Mouse (Mus musculus): ENCODE measurements around the gene Coro2b. TPM values are rescaled to one million over a fixed set of nuclear protein-coding genes. Genes with fewer than 3 reads are reported as not detected.

Coro2b gene
- 9.6 and 10.2 TPM in 2 replicates for polyA plus RNA-seq (2015; fragmentation: Nextera tagmentation; extraction: Ambion mirVana)

DNA sequence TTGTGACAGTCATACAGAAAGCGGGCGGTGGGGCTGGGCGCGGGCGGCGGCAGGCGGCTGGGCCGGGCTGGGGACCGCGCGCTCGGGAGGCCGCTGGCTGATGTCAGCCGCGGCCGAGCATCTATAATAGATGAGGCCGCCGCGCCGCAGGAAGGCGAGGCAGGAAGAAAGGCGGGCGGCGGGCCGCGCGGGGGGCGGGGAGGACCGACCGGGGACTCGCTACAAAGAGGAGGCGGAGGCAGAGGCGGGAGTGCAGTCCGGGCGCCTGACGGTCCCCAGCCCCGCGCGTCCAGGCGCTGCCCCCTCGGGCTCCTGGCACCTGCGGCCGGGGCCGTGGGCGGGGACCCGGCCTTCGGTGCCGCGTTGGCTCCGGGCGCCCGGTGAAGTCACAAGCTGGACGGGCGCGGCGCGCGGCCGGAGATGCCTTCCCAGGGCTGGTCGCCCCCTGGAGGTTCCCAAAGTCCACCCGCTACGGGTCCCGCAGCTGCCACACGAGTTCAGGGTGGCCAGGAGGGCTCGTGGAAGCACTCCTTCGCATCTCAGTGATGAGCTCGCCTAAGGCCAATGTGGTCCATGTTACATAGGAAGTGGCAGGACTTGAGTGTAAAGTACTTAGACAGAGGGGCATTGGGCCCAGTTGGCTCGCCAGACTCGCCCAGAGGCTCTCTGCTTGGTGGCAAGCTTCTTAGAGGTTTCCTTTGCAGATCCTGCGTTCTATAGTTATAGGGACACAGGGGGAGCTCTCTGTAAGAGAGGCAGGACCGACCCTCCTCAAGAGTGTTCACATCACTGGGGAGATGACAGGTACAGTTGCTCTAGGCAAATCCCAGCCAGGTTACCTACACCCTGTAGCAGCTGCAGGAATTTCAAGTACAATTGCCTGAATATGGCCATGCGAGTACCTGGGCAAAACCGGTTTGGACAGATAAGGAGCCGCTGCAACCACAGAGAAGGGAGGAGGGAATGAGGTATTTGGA lies at the start of gene Coro2b:
Coro2b (minus strand) TSS at position 390 of the 977 bp plus-strand sequence.
- peak within 1 kb of the TSS; percentile 45; the same call in 1 of the 2 replicates for H3K27ac ChIP-seq
- peak; percentile 48; the same call in 1 of the 2 replicates for ATAC-seq (ENCODE audit: insufficient read depth, low FRiP score, low read depth)
- H3K4me2 ChIP-seq: peak within 1 kb of the TSS; percentile 96
- H3K27me3 ChIP-seq (replicated peaks): no peaks in the 10 kb centered on the region; the same call in 1 of the 2 replicates
- H3K9ac ChIP-seq: peak within 1 kb of the TSS; percentile 45
- H3K4me1 ChIP-seq: peaks cover 32% of the 10 kb centered on the region
- H3K36me3 ChIP-seq: no peaks in the 10 kb centered on the region
- H3K9me3 ChIP-seq: no peaks in the 10 kb centered on the region
- peak within 1 kb of the TSS; percentile 62 for H3K4me3 ChIP-seq (replicated peaks)
- WGBS: 2% methylated on average over 72 of the region's 74 CpGs

DNA sequence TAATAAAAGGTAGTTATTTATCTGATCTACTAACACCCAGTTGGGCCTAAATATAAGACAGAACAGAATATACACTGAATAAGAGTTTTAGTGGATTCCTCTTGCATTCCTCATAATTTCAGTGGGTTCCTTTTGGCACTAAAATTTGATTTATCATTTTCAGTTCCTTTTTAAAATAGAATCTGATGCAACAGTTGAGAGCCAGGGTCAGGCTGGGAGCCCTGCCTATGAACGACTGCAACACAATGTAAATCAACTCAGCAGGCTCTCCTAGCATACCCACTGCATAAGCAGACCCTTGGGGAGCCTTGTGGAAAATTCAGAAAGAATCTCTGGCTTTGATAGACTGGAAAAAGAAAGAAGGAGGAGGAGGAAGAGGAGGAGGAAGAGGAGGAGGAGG lies 40.7 kb upstream of the Coro2b start:
- no peaks in the 10 kb centered on the region for H3K36me3 ChIP-seq
- no peak overlapping the region for H3K4me2 ChIP-seq
- H3K9ac ChIP-seq: no peak overlapping the region
- H3K4me3 ChIP-seq (replicated peaks): no peak overlapping the region
- H3K9me3 ChIP-seq: no peaks in the 10 kb centered on the region
- H3K27ac ChIP-seq: no peak overlapping the region
- no peaks in the 10 kb centered on the region for H3K27me3 ChIP-seq (replicated peaks)
- no peaks in the 10 kb centered on the region for H3K4me1 ChIP-seq
- 35% methylated on average over 1 of the region's 1 CpGs for WGBS
- ATAC-seq (ENCODE audit: insufficient read depth, low FRiP score, low read depth): no peak

DNA sequence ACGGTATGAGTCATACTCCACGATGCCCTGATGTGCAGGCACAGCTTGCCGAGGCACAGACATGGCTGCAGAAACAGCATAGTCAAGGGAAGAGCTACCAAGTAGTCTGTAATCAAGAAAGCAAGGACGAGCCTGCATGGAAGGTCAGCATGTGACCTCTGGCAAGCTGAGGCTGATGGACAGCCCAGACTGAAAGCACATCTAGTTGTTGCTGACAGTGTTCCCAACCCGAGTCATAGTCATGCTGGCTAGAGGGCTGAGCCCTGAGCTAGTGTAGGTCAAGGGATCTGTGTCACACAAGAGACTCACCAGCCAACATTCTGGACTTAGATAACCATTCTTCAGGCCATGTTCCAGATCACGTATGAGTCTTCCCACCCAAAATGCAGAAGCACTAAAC lies 32.3 kb upstream of the Coro2b start:
- Histone ChIP-seq H3K4me2 (no peak overlapping the region), H3K4me1 (no peaks in the 10 kb centered on the region), H3K9me3 (no peaks in the 10 kb centered on the region), H3K4me3 (replicated peaks) (no peak overlapping the region), H3K27ac (no peak overlapping the region), H3K9ac (no peak overlapping the region), H3K27me3 (replicated peaks) (no peaks in the 10 kb centered on the region), H3K36me3 (no peaks in the 10 kb centered on the region)
- 79% methylated on average over 6 of the region's 6 CpGs for WGBS
- no peak for ATAC-seq (ENCODE audit: insufficient read depth, low FRiP score, low read depth)

- ATAC-seq (ENCODE audit: insufficient read depth, low FRiP score, low read depth): no peak
- WGBS: 88% methylated on average over 1 of the region's 1 CpGs
- H3K9ac ChIP-seq: no peak overlapping the region
- H3K4me1 ChIP-seq: no peaks in the 10 kb centered on the region
- no peaks in the 10 kb centered on the region for H3K9me3 ChIP-seq
- H3K27me3 ChIP-seq (replicated peaks): no peaks in the 10 kb centered on the region
- H3K27ac ChIP-seq: no peak overlapping the region
- H3K36me3 ChIP-seq: no peaks in the 10 kb centered on the region
- no peak overlapping the region for H3K4me2 ChIP-seq
- H3K4me3 ChIP-seq (replicated peaks): no peak overlapping the region
Measured at GRCm38 (mm10) chr9:62567818-62568217, 31.0 kb upstream of the Coro2b start.

DNA sequence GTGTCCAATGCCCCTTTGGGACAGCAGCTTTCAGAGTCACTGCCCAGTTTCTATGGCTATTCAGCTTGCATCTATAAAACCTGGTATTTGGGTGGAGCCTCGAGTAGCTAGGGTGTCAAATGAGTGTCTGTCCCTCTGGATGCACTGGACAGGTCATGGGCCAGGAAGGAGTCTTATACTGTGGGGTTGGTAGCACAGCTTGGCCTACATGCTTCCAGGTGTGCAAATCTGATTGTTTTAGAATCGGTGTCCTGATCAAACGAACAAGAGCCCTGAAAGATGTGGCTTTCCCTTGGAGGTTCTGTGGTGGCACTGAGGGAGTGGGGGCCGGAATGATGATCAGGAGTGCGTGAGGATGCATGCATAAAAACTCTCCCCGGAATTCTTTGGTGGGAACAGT lies 25.4 kb upstream of the Coro2b start:
- no peaks in the 10 kb centered on the region for H3K27me3 ChIP-seq (replicated peaks)
- no peak overlapping the region for H3K9ac ChIP-seq
- ATAC-seq (ENCODE audit: insufficient read depth, low FRiP score, low read depth): no peak
- no peaks in the 10 kb centered on the region; the same call in 1 of the 2 replicates for H3K4me1 ChIP-seq
- H3K4me2 ChIP-seq: no peak overlapping the region
- no peaks in the 10 kb centered on the region for H3K36me3 ChIP-seq
- 87% methylated on average over 6 of the region's 6 CpGs for WGBS
- H3K27ac ChIP-seq: no peak overlapping the region
- H3K9me3 ChIP-seq: no peaks in the 10 kb centered on the region
- no peak overlapping the region for H3K4me3 ChIP-seq (replicated peaks)

- Histone ChIP-seq H3K9me3 (no peaks in the 10 kb centered on the region), H3K27me3 (replicated peaks) (no peaks in the 10 kb centered on the region), H3K9ac (no peak overlapping the region), H3K27ac (no peak overlapping the region), H3K4me1 (no peaks in the 10 kb centered on the region; the same call in 1 of the 2 replicates), H3K4me2 (no peak overlapping the region), H3K4me3 (replicated peaks) (no peak overlapping the region), H3K36me3 (no peaks in the 10 kb centered on the region)
- no peak for ATAC-seq (ENCODE audit: insufficient read depth, low FRiP score, low read depth)
- 89% methylated on average over 4 of the region's 4 CpGs for WGBS
Measured at GRCm38 (mm10) chr9:62560432-62560831, 23.6 kb upstream of the Coro2b start.

DNA sequence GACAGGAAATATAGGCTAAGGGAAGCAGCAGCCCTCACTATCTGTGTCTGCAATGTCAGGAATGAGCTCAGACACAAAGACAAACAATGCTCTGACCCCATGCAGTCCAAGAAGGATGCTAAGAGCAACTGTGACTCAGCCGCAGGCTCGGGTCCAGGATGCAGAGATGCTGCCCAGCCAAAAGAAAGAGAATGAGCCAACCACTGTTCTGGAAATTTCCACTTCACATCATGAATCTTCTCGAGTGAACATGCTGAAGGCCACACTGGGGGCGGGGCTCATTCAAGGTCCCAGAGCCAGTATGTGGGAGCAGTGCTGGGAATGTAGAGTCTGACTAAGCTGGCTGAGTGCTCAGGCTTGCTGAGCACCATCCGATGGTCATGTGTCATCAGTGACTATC lies 23.2 kb upstream of the Coro2b start:
- H3K36me3 ChIP-seq: no peaks in the 10 kb centered on the region
- H3K4me2 ChIP-seq: no peak overlapping the region
- H3K4me3 ChIP-seq (replicated peaks): no peak overlapping the region
- 40% methylated on average over 5 of the region's 5 CpGs for WGBS
- no peaks in the 10 kb centered on the region; the same call in 1 of the 2 replicates for H3K4me1 ChIP-seq
- H3K27ac ChIP-seq: 0 out of 2 replicates have a peak overlapping the region, but pooled peaks have one; percentile 9
- no peak overlapping the region for H3K9ac ChIP-seq
- H3K9me3 ChIP-seq: no peaks in the 10 kb centered on the region
- no peaks in the 10 kb centered on the region for H3K27me3 ChIP-seq (replicated peaks)
- ATAC-seq (ENCODE audit: insufficient read depth, low FRiP score, low read depth): peak; percentile 61

DNA sequence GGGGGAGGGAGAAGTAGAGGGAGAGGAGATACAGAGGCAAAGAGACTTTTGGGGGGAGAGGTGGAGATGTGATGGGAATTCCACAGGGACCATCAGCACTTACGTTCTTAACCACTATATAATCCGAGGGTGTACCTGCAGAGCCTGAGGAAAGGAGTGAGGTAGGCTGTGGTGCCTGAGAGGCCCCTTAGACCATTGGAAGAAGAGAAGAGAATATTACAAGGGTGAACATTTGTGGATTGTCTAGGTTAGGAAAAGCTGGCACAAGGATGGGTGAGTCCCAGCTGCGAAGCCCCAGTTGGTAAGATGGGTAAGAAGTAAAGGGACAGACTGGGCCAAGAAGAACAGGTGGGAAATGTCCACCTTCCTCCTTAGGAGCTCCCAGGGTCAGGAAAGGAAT lies 22.6 kb upstream of the Coro2b start:
- no peaks in the 10 kb centered on the region for H3K27me3 ChIP-seq (replicated peaks)
- no peaks in the 10 kb centered on the region; the same call in 1 of the 2 replicates for H3K4me1 ChIP-seq
- 0 out of 2 replicates have a peak overlapping the region, but pooled peaks have one; percentile 9 for H3K27ac ChIP-seq
- H3K9ac ChIP-seq: no peak overlapping the region
- H3K4me2 ChIP-seq: no peak overlapping the region
- ATAC-seq (ENCODE audit: insufficient read depth, low FRiP score, low read depth): no peak
- 67% methylated on average over 3 of the region's 3 CpGs for WGBS
- no peaks in the 10 kb centered on the region for H3K9me3 ChIP-seq
- no peaks in the 10 kb centered on the region for H3K36me3 ChIP-seq
- H3K4me3 ChIP-seq (replicated peaks): no peak overlapping the region

DNA sequence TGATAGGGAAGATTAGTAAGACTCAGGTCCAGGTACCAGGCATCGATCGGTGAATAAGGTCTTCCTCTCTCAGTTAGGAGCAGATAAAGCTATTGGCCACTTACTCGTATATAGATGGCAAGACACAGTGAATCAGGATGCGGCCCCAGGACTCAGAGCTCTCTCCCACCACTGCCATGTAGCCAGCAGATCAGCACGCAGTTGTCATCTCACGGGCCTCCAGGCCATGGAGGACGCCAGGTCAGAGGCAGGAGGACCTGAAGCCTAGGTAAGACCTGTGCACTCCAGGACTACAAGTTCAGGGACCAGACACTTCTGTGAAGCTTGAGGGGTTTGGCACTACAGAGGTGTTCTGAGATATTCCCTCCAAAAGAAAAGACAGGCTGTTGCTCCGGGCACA lies 21.2 kb upstream of the Coro2b start:
- H3K27me3 ChIP-seq (replicated peaks): no peaks in the 10 kb centered on the region
- 90% methylated on average over 8 of the region's 8 CpGs for WGBS
- H3K4me3 ChIP-seq (replicated peaks): no peak overlapping the region
- no peaks in the 10 kb centered on the region for H3K9me3 ChIP-seq
- no peak overlapping the region for H3K4me2 ChIP-seq
- no peaks in the 10 kb centered on the region for H3K36me3 ChIP-seq
- ATAC-seq (ENCODE audit: insufficient read depth, low FRiP score, low read depth): no peak
- H3K4me1 ChIP-seq: no peaks in the 10 kb centered on the region; the same call in 1 of the 2 replicates
- H3K9ac ChIP-seq: no peak overlapping the region
- no peak overlapping the region for H3K27ac ChIP-seq

DNA sequence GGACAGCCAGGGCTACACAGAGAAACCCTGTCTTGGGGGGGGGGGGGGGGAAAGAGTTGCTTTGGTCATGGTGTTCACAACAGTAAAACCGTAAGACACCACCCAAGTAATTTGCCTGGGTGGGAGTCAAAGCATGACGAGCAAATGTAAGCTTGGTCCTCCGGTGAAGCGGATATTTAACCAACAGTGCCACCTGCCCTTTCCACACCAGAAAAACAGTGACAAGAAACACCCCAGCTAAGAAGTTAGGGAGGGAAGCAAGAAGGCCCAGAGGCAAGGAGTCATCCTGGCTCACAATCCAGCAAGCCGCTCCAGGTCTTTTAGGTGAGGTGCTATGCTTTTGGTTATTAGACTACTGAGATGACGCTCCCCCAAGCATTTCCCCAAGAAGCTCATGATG lies 19.9 kb upstream of the Coro2b start:
- ATAC-seq (ENCODE audit: insufficient read depth, low FRiP score, low read depth): no peak
- Histone ChIP-seq H3K4me3 (replicated peaks) (no peak overlapping the region), H3K4me2 (no peak overlapping the region), H3K9ac (no peak overlapping the region), H3K36me3 (no peaks in the 10 kb centered on the region), H3K9me3 (no peaks in the 10 kb centered on the region), H3K4me1 (no peaks in the 10 kb centered on the region; the same call in 1 of the 2 replicates), H3K27me3 (replicated peaks) (no peaks in the 10 kb centered on the region), H3K27ac (no peak overlapping the region)
- 91% methylated on average over 6 of the region's 6 CpGs for WGBS

- Histone ChIP-seq H3K4me1 (peaks cover 2% of the 10 kb centered on the region; the same call in 1 of the 2 replicates), H3K4me3 (replicated peaks) (no peak overlapping the region)
Measured at GRCm38 (mm10) chr9:62555258-62555856, 18.5 kb upstream of the Coro2b start.

DNA sequence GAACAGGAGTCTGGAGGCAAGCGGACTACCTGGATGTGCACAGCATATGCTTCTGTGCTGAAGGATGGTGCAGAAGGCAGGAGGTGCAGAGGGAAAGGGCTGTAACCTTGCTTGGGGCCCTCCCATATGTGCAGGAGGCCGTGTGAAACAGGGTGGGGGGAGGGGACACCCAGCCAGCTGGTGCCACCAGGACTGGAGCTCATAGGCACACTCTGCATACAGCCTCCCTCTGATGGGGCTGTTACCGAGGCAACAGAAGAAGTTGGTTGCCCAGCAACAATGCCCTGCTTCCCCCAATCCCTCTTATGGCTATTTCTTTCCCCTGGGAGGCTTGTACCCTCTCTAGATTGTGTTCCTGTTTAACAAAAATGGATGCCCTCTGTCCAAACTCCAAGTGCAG lies 17.8 kb upstream of the Coro2b start:
- Histone ChIP-seq H3K27me3 (replicated peaks) (no peaks in the 10 kb centered on the region), H3K4me1 (peaks cover 2% of the 10 kb centered on the region; the same call in 1 of the 2 replicates), H3K9ac (no peak overlapping the region), H3K9me3 (no peaks in the 10 kb centered on the region), H3K36me3 (no peaks in the 10 kb centered on the region), H3K4me3 (replicated peaks) (no peak overlapping the region), H3K27ac (no peak overlapping the region), H3K4me2 (no peak overlapping the region)
- WGBS: 68% methylated on average over 3 of the region's 3 CpGs
- ATAC-seq (ENCODE audit: insufficient read depth, low FRiP score, low read depth): no peak

More at GRCm38 (mm10) chr9:62555258-62555856, 18.5 kb upstream of the Coro2b start:
- no peaks in the 10 kb centered on the region for H3K9me3 ChIP-seq
- H3K27ac ChIP-seq: no peak overlapping the region
- no peak for ATAC-seq (ENCODE audit: insufficient read depth, low FRiP score, low read depth)
- H3K36me3 ChIP-seq: no peaks in the 10 kb centered on the region
- no peaks in the 10 kb centered on the region for H3K27me3 ChIP-seq (replicated peaks)
- no peak overlapping the region for H3K4me2 ChIP-seq
- 63% methylated on average over 5 of the region's 5 CpGs for WGBS
- no peak overlapping the region for H3K9ac ChIP-seq

Measured in stomach, embryonic 15.5 days (tissue).